Mouse (Mus musculus): ENCODE measurements around the gene Krt33b. TPM values are rescaled to one million over a fixed set of nuclear protein-coding genes. Genes with fewer than 3 reads are reported as not detected.

The Krt33b gene
- polyA plus RNA-seq, 1 experiment from 2014 or later, result 0.40 TPM

- 84% methylated on average over 6 of the region's 6 CpGs for WGBS
- no peaks in the 10 kb centered on the region for H3K36me3 ChIP-seq
- no peak overlapping the region for H3K4me2 ChIP-seq (replicated peaks)
- no peak overlapping the region for H3K9ac ChIP-seq
- H3K4me3 ChIP-seq, result no peak overlapping the region
- H3K27me3 ChIP-seq, result peaks cover 24% of the 10 kb centered on the region
- no peak for ATAC-seq (ENCODE audit: insufficient number of reproducible peaks, insufficient read depth, low FRiP score, low TSS enrichment)
- H3K27ac ChIP-seq, result no peak overlapping the region
- H3K4me1 ChIP-seq, result no peaks in the 10 kb centered on the region
- no peaks in the 10 kb centered on the region for H3K9me3 ChIP-seq
Measured at GRCm38 (mm10) chr11:99989881-99990405, 39.7 kb downstream of the Krt33b start.

GRCm38 (mm10) chr11:99988530-99988929 lies 41.1 kb downstream of the Krt33b start:
- H3K9ac ChIP-seq, result no peak overlapping the region
- ATAC-seq (ENCODE audit: insufficient number of reproducible peaks, insufficient read depth, low FRiP score, low TSS enrichment), result no peak
- H3K9me3 ChIP-seq, result no peaks in the 10 kb centered on the region
- no peaks in the 10 kb centered on the region for H3K36me3 ChIP-seq
- WGBS, result 94% methylated on average over 3 of the region's 3 CpGs
- H3K4me1 ChIP-seq, result no peaks in the 10 kb centered on the region
- no peak overlapping the region for H3K4me2 ChIP-seq (replicated peaks)
- H3K27ac ChIP-seq, result no peak overlapping the region
- peaks cover 12% of the 10 kb centered on the region for H3K27me3 ChIP-seq
- no peak overlapping the region for H3K4me3 ChIP-seq

- H3K9me3 ChIP-seq, result no peaks in the 10 kb centered on the region
- no peak within 1 kb of the TSS for H3K9ac ChIP-seq
- WGBS, result 87% methylated on average over 8 of the region's 8 CpGs
- no peaks in the 10 kb centered on the region for H3K4me1 ChIP-seq
- H3K27ac ChIP-seq, result no peak within 1 kb of the TSS
- no peak within 1 kb of the TSS for H3K4me2 ChIP-seq (replicated peaks)
- no peaks in the 10 kb centered on the region for H3K27me3 ChIP-seq
- no peak within 1 kb of the TSS for H3K4me3 ChIP-seq
- H3K36me3 ChIP-seq, result no peaks in the 10 kb centered on the region
- ATAC-seq (ENCODE audit: insufficient number of reproducible peaks, insufficient read depth, low FRiP score, low TSS enrichment), result no peak
Measured at GRCm38 (mm10) chr11:99986180-99986647, 43.5 kb downstream of the Krt33b start, which contains the start of gene Krtap16-1. Krtap16-1 (minus strand) TSS chr11:99986597.

GRCm38 (mm10) chr11:99985291-99986092 lies 44.2 kb downstream of the Krt33b start:
- 87% methylated on average over 20 of the region's 20 CpGs for WGBS
- Histone ChIP-seq H3K27me3 (0 out of 2 replicates have a peak, but pooled peaks cover 2% of the 10 kb centered on the region), H3K9ac (no peak overlapping the region), H3K27ac (no peak overlapping the region), H3K4me3 (no peak overlapping the region), H3K4me1 (no peaks in the 10 kb centered on the region), H3K36me3 (no peaks in the 10 kb centered on the region), H3K9me3 (no peaks in the 10 kb centered on the region), H3K4me2 (replicated peaks) (no peak overlapping the region)
- no peak for ATAC-seq (ENCODE audit: insufficient number of reproducible peaks, insufficient read depth, low FRiP score, low TSS enrichment)

- Histone ChIP-seq H3K4me2 (replicated peaks) (no peak overlapping the region), H3K27me3 (0 out of 2 replicates have a peak, but pooled peaks cover 2% of the 10 kb centered on the region), H3K36me3 (no peaks in the 10 kb centered on the region), H3K4me1 (no peaks in the 10 kb centered on the region), H3K4me3 (no peak overlapping the region), H3K9me3 (no peaks in the 10 kb centered on the region), H3K27ac (no peak overlapping the region), H3K9ac (no peak overlapping the region)
- WGBS, result 83% methylated on average over 1 of the region's 1 CpGs
- no peak for ATAC-seq (ENCODE audit: insufficient number of reproducible peaks, insufficient read depth, low FRiP score, low TSS enrichment)
Measured at GRCm38 (mm10) chr11:99983442-99983841, 46.2 kb downstream of the Krt33b start.

GRCm38 (mm10) chr11:99982731-99983130 lies 46.9 kb downstream of the Krt33b start:
- WGBS, result 86% methylated on average over 9 of the region's 9 CpGs
- no peak for ATAC-seq (ENCODE audit: insufficient number of reproducible peaks, insufficient read depth, low FRiP score, low TSS enrichment)

GRCm38 (mm10) chr11:99978953-99979352 lies 50.7 kb downstream of the Krt33b start, which contains the start of gene Krtap29-1:
Krtap29-1 (minus strand) TSS chr11:99979053.
- H3K9me3 ChIP-seq, result no peaks in the 10 kb centered on the region
- H3K36me3 ChIP-seq, result no peaks in the 10 kb centered on the region
- H3K9ac ChIP-seq, result no peak within 1 kb of the TSS
- no peak within 1 kb of the TSS for H3K27ac ChIP-seq
- no peaks in the 10 kb centered on the region for H3K4me1 ChIP-seq
- ATAC-seq (ENCODE audit: insufficient number of reproducible peaks, insufficient read depth, low FRiP score, low TSS enrichment), result no peak
- H3K4me2 ChIP-seq (replicated peaks), result no peak within 1 kb of the TSS
- no peak within 1 kb of the TSS for H3K4me3 ChIP-seq
- H3K27me3 ChIP-seq, result 0 out of 2 replicates have a peak, but pooled peaks cover 2% of the 10 kb centered on the region
- WGBS, result 72% methylated on average over 5 of the region's 5 CpGs

More at GRCm38 (mm10) chr11:99982731-99983130, 46.9 kb downstream of the Krt33b start:
- H3K4me2 ChIP-seq (replicated peaks), result no peak overlapping the region
- H3K36me3 ChIP-seq, result no peaks in the 10 kb centered on the region
- H3K4me3 ChIP-seq, result no peak overlapping the region
- H3K9me3 ChIP-seq, result no peaks in the 10 kb centered on the region
- H3K9ac ChIP-seq, result no peak overlapping the region
- H3K27me3 ChIP-seq, result 0 out of 2 replicates have a peak, but pooled peaks cover 2% of the 10 kb centered on the region
- no peak overlapping the region for H3K27ac ChIP-seq
- no peaks in the 10 kb centered on the region for H3K4me1 ChIP-seq

Other genes with a start within 250 kb of the Krt33b start
- gene Krtap4-8, start 249.2 kb downstream of the Krt33b start, polyA plus RNA-seq (2016; fragmentation: Nextera tagmentation; extraction: Ambion mirVana), result not detected in 2 replicates
- gene Krtap4-9, start 244.7 kb downstream of the Krt33b start, polyA plus RNA-seq (2016; fragmentation: Nextera tagmentation; extraction: Ambion mirVana), result not detected in 2 replicates
- gene Gm11596, start 236.4 kb downstream of the Krt33b start, polyA plus RNA-seq (2016; fragmentation: Nextera tagmentation; extraction: Ambion mirVana), result not detected in 2 replicates
- not detected in 2 replicates for gene Gm11569, start 230.9 kb downstream of the Krt33b start, polyA plus RNA-seq (2016; fragmentation: Nextera tagmentation; extraction: Ambion mirVana)
- not detected in 2 replicates for gene Gm11554, start 225.4 kb downstream of the Krt33b start, polyA plus RNA-seq (2016; fragmentation: Nextera tagmentation; extraction: Ambion mirVana)
- gene Krtap4-13, start 220.0 kb downstream of the Krt33b start, polyA plus RNA-seq (2016; fragmentation: Nextera tagmentation; extraction: Ambion mirVana), result not detected in 2 replicates
- gene Gm11564, start 214.2 kb downstream of the Krt33b start, polyA plus RNA-seq (2016; fragmentation: Nextera tagmentation; extraction: Ambion mirVana), result not detected in 2 replicates
- gene 2300003K06Rik, start 191.8 kb downstream of the Krt33b start, polyA plus RNA-seq (2016; fragmentation: Nextera tagmentation; extraction: Ambion mirVana), result not detected in 2 replicates
- not detected in 2 replicates for gene Krtap4-16, start 178.3 kb downstream of the Krt33b start, polyA plus RNA-seq (2016; fragmentation: Nextera tagmentation; extraction: Ambion mirVana)
- not detected in 2 replicates for gene Gm11568, start 172.0 kb downstream of the Krt33b start, polyA plus RNA-seq (2016; fragmentation: Nextera tagmentation; extraction: Ambion mirVana)
- gene Gm11559, start 165.4 kb downstream of the Krt33b start, polyA plus RNA-seq (2016; fragmentation: Nextera tagmentation; extraction: Ambion mirVana), result not detected in 2 replicates
- gene Krtap9-1, start 156.5 kb downstream of the Krt33b start, polyA plus RNA-seq (2016; fragmentation: Nextera tagmentation; extraction: Ambion mirVana), result not detected in 2 replicates
- not detected in 2 replicates for gene Gm11567, start 150.7 kb downstream of the Krt33b start, polyA plus RNA-seq (2016; fragmentation: Nextera tagmentation; extraction: Ambion mirVana)
- not detected in 2 replicates for gene Krtap31-1, start 121.9 kb downstream of the Krt33b start, polyA plus RNA-seq (2016; fragmentation: Nextera tagmentation; extraction: Ambion mirVana)
- gene Gm11565, start 115.1 kb downstream of the Krt33b start, polyA plus RNA-seq (2016; fragmentation: Nextera tagmentation; extraction: Ambion mirVana), result not detected in 2 replicates
- gene Krtap31-2, start 93.6 kb downstream of the Krt33b start, polyA plus RNA-seq (2016; fragmentation: Nextera tagmentation; extraction: Ambion mirVana), result not detected in 2 replicates
- not detected in 2 replicates for gene Krtap9-5, start 81.4 kb downstream of the Krt33b start, polyA plus RNA-seq (2016; fragmentation: Nextera tagmentation; extraction: Ambion mirVana)
- not detected in 2 replicates for gene Krtap29-1, start 50.8 kb downstream of the Krt33b start, polyA plus RNA-seq (2016; fragmentation: Nextera tagmentation; extraction: Ambion mirVana)
- gene Krtap16-1, start 43.3 kb downstream of the Krt33b start, polyA plus RNA-seq (2016; fragmentation: Nextera tagmentation; extraction: Ambion mirVana), result not detected in 2 replicates
- 0.29 TPM in 1 of 2 replicates, not detected in the other for gene Krtap17-1, start 35.9 kb downstream of the Krt33b start, polyA plus RNA-seq (2016; fragmentation: Nextera tagmentation; extraction: Ambion mirVana)
- 0.15 TPM in 1 of 2 replicates, not detected in the other for gene Krt33a, start 13.7 kb downstream of the Krt33b start, polyA plus RNA-seq (2016; fragmentation: Nextera tagmentation; extraction: Ambion mirVana)
- not detected in 2 replicates for gene Krt34, start 11.7 kb upstream of the Krt33b start, polyA plus RNA-seq (2016; fragmentation: Nextera tagmentation; extraction: Ambion mirVana)
- gene Krt31, start 20.7 kb upstream of the Krt33b start, polyA plus RNA-seq (2016; fragmentation: Nextera tagmentation; extraction: Ambion mirVana), result not detected in 2 replicates
- gene Krt32, start 58.4 kb upstream of the Krt33b start, polyA plus RNA-seq (2016; fragmentation: Nextera tagmentation; extraction: Ambion mirVana), result not detected in 2 replicates
- not detected in 2 replicates for gene Krt35, start 66.4 kb upstream of the Krt33b start, polyA plus RNA-seq (2016; fragmentation: Nextera tagmentation; extraction: Ambion mirVana)
- 0.09 TPM in 1 of 2 replicates, not detected in the other for gene Krt36, start 75.8 kb upstream of the Krt33b start, polyA plus RNA-seq (2016; fragmentation: Nextera tagmentation; extraction: Ambion mirVana)
- not detected in 2 replicates for gene Krt13, start 91.7 kb upstream of the Krt33b start, polyA plus RNA-seq (2016; fragmentation: Nextera tagmentation; extraction: Ambion mirVana)
- 73.4 and 93.1 TPM in 2 replicates for gene Krt15, start 106.1 kb upstream of the Krt33b start, polyA plus RNA-seq (2016; fragmentation: Nextera tagmentation; extraction: Ambion mirVana)
- 17.6 and 19.9 TPM in 2 replicates for gene Krt19, start 118.8 kb upstream of the Krt33b start, polyA plus RNA-seq (2016; fragmentation: Nextera tagmentation; extraction: Ambion mirVana)
- gene Krt9, start 163.4 kb upstream of the Krt33b start, polyA plus RNA-seq (2016; fragmentation: Nextera tagmentation; extraction: Ambion mirVana), result not detected in 2 replicates
- gene Krt14, start 177.7 kb upstream of the Krt33b start, polyA plus RNA-seq (2016; fragmentation: Nextera tagmentation; extraction: Ambion mirVana), result 110 and 120 TPM in 2 replicates
- gene Krt16, start 219.0 kb upstream of the Krt33b start, polyA plus RNA-seq (2016; fragmentation: Nextera tagmentation; extraction: Ambion mirVana), result not detected in 2 replicates
- gene Krt17, start 231.2 kb upstream of the Krt33b start, polyA plus RNA-seq (2016; fragmentation: Nextera tagmentation; extraction: Ambion mirVana), result 8.1 and 12.4 TPM in 2 replicates
- not detected in 2 replicates for gene Krt42, start 240.0 kb upstream of the Krt33b start, polyA plus RNA-seq (2016; fragmentation: Nextera tagmentation; extraction: Ambion mirVana)

All from embryonic facial prominence, embryonic 12.5 days (tissue).